Mouse (Mus musculus) cortical plate, adult 2 months (tissue): Measurements from ENCODE around the gene Adgrv1. TPM values are rescaled to one million over a fixed set of nuclear protein-coding genes. Genes with fewer than 3 reads are reported as not detected.

Experiments used
- H3K27ac ChIP-seq: fragments of 200-500 bp; 2 replicates; pipeline ENCODE4 v1.5.1; 2012; ENCODE audit warnings: low read length, control low read depth, inconsistent platforms; ENCODE audit not compliant: insufficient read depth
- H3K4me1 ChIP-seq: fragments of 200-500 bp; 2 replicates; pipeline ENCODE4 v1.6.1; 2011; ENCODE audit warnings: low read length; ENCODE audit not compliant: control insufficient read depth, insufficient read depth
- H3K4me3 ChIP-seq: fragments of 200-500 bp; 2 replicates; pipeline ENCODE4 v1.5.1; 2011; ENCODE audit warnings: mild to moderate bottlenecking, low read length, control low read depth; ENCODE audit not compliant: insufficient read depth
- CTCF ChIP-seq: fragments of 200-500 bp; IDR thresholded peaks from 2 replicates; pipeline ENCODE4 v1.5.1; 2011; ENCODE audit warnings: mild to moderate bottlenecking, control low read depth, low read length; ENCODE audit not compliant: insufficient read depth; ENCODE audit errors: extremely low read depth
- POLR2A ChIP-seq: fragments of 200-500 bp; IDR thresholded peaks from 2 replicates; pipeline ENCODE4 v1.6.1; 2011; ENCODE audit warnings: mild to moderate bottlenecking, low read length, control low read depth; ENCODE audit not compliant: insufficient read depth; ENCODE audit errors: extremely low read depth
- polyA plus RNA-seq: library from polyadenylated mRNA; depleted of rRNA; stranded (reverse); fragments of >200 nt; gene quantifications from 2 replicates; pipeline ENCODE4 v1.2.3, GENCODE M21; 2012

Gene Adgrv1
- polyA plus RNA-seq, 1 experiment, result 2.4 TPM

- TF ChIP-seq CTCF (no peak), POLR2A (no peak)
- Histone ChIP-seq H3K4me1 (no peaks in the 10 kb centered on the region), H3K4me3 (no peak overlapping the region), H3K27ac (no peak overlapping the region)
Measured at GRCm38 (mm10) chr13:81425111-81425510, 207.8 kb downstream of the Adgrv1 start.

GRCm38 (mm10) chr13:81424002-81424401 is 209.0 kb downstream of the Adgrv1 start:
- Histone ChIP-seq H3K4me3 (no peak overlapping the region), H3K4me1 (no peaks in the 10 kb centered on the region), H3K27ac (no peak overlapping the region)
- no peak for TF ChIP-seq CTCF
- no peak for TF ChIP-seq POLR2A

- no peak overlapping the region for H3K4me3 ChIP-seq
- TF ChIP-seq POLR2A, result no peak
- no peak for TF ChIP-seq CTCF
- no peak overlapping the region for H3K27ac ChIP-seq
- H3K4me1 ChIP-seq, result no peaks in the 10 kb centered on the region
Measured at GRCm38 (mm10) chr13:81407881-81408460, 225.0 kb downstream of the Adgrv1 start.

GRCm38 (mm10) chr13:81402826-81403225 is 230.1 kb downstream of the Adgrv1 start:
- no peak overlapping the region for H3K4me3 ChIP-seq
- no peaks in the 10 kb centered on the region; the same call in 1 of the 2 replicates for H3K4me1 ChIP-seq
- H3K27ac ChIP-seq, result no peak overlapping the region
- no peak for TF ChIP-seq CTCF
- TF ChIP-seq POLR2A, result no peak

GRCm38 (mm10) chr13:81402191-81402590 is 230.8 kb downstream of the Adgrv1 start:
- H3K27ac ChIP-seq, result no peak overlapping the region
- H3K4me1 ChIP-seq, result no peaks in the 10 kb centered on the region; the same call in 1 of the 2 replicates
- H3K4me3 ChIP-seq, result no peak overlapping the region
- no peak for TF ChIP-seq POLR2A

GRCm38 (mm10) chr13:81401742-81402141 is 231.2 kb downstream of the Adgrv1 start:
- Histone ChIP-seq H3K4me3 (no peak overlapping the region), H3K27ac (no peak overlapping the region), H3K4me1 (no peaks in the 10 kb centered on the region; the same call in 1 of the 2 replicates)
- TF ChIP-seq CTCF (no peak), POLR2A (no peak)

- Histone ChIP-seq H3K4me3 (no peak overlapping the region), H3K4me1 (no peaks in the 10 kb centered on the region), H3K27ac (no peak overlapping the region)
- TF ChIP-seq CTCF (no peak), POLR2A (no peak)
Measured at GRCm38 (mm10) chr13:81385597-81386362, 247.2 kb downstream of the Adgrv1 start.

- no peaks in the 10 kb centered on the region for H3K4me1 ChIP-seq
- TF ChIP-seq CTCF (no peak), POLR2A (no peak)
- H3K27ac ChIP-seq, result no peak overlapping the region
- H3K4me3 ChIP-seq, result no peak overlapping the region
Measured at GRCm38 (mm10) chr13:81381835-81382234, 251.1 kb downstream of the Adgrv1 start.

GRCm38 (mm10) chr13:81370801-81371456 is 262.0 kb downstream of the Adgrv1 start:
- no peaks in the 10 kb centered on the region for H3K4me1 ChIP-seq
- TF ChIP-seq CTCF, result no peak
- no peak for TF ChIP-seq POLR2A
- no peak overlapping the region for H3K4me3 ChIP-seq
- H3K27ac ChIP-seq, result no peak overlapping the region

- no peak overlapping the region for H3K27ac ChIP-seq
- no peaks in the 10 kb centered on the region for H3K4me1 ChIP-seq
- TF ChIP-seq CTCF, result no peak
- TF ChIP-seq POLR2A, result no peak
- H3K4me3 ChIP-seq, result no peak overlapping the region
Measured at GRCm38 (mm10) chr13:81370196-81370595, 262.8 kb downstream of the Adgrv1 start.
